Mouse (Mus musculus) megakaryocyte-erythroid progenitor cell, adult 5-6 weeks (primary cell): ENCODE results near the gene Itih1. TPM values are rescaled to one million over a fixed set of nuclear protein-coding genes. Genes with fewer than 3 reads are reported as not detected.

Source experiments
- ATAC-seq: replicated peaks from 2 replicates; pipeline ENCODE4 v1.8.0; 2016; ENCODE audit warnings: mild to moderate bottlenecking, inconsistent platforms; ENCODE audit not compliant: severe bottlenecking, poor library complexity, low FRiP score, low TSS enrichment
- total RNA-seq, 2 experiments: library from RNA; stranded (forward) in 1 of 2; stranded (reverse) in 1 of 2; fragments of 200-1000, 215-1000 nt in 1 of 2; fragments of >200 nt in 1 of 2; fragmentation: Nextera tagmentation in 1 of 2; gene quantifications; 2 replicates each; pipeline ENCODE4 v1.2.3; 2014 to 2017

The Itih1 gene
- total RNA-seq (2014; fragmentation: Nextera tagmentation), result not detected in 2 replicates
- total RNA-seq (2017), result not detected in 2 replicates

- ATAC-seq, result no peak
Observed at GRCm38 (mm10) chr14:30943038-30943437, at the start of gene Itih1. Itih1 (minus strand) TSS chr14:30943289.

GRCm38 (mm10) chr14:30976222-30976621 lies 33.1 kb upstream of the Itih1 start:
- no peak for ATAC-seq

- ATAC-seq, result no peak
Observed at GRCm38 (mm10) chr14:30974204-30974603, 31.1 kb upstream of the Itih1 start.

- no peak for ATAC-seq
Observed at GRCm38 (mm10) chr14:30960366-30960765, 17.3 kb upstream of the Itih1 start.

- peak; percentile 68 for ATAC-seq
Observed at GRCm38 (mm10) chr14:30959031-30959430, 15.9 kb upstream of the Itih1 start.

GRCm38 (mm10) chr14:30958517-30958916 lies 15.4 kb upstream of the Itih1 start:
- ATAC-seq, result 0 out of 2 replicates have a peak, but pooled peaks have one; percentile 37

- peak; percentile 98 for ATAC-seq
Observed at GRCm38 (mm10) chr14:30951154-30951825, 8.2 kb upstream of the Itih1 start, which contains the start of gene Nek4. Nek4 (plus strand) TSS chr14:30951377.

GRCm38 (mm10) chr14:30949986-30950385 lies 6.9 kb upstream of the Itih1 start:
- ATAC-seq, result no peak

- no peak for ATAC-seq
Observed at GRCm38 (mm10) chr14:30944745-30945144, 1.7 kb upstream of the Itih1 start.

- peak; percentile 84 for ATAC-seq
Observed at GRCm38 (mm10) chr14:30943860-30944674, 978 bp upstream of the Itih1 start.

GRCm38 (mm10) chr14:30942254-30942653 lies 835 bp downstream of the Itih1 start:
- no peak for ATAC-seq

GRCm38 (mm10) chr14:30933351-30933750 lies 9.7 kb downstream of the Itih1 start:
- no peak for ATAC-seq

GRCm38 (mm10) chr14:30930386-30930785 lies 12.7 kb downstream of the Itih1 start:
- ATAC-seq, result no peak

- ATAC-seq, result no peak
Observed at GRCm38 (mm10) chr14:30925492-30925891, 17.6 kb downstream of the Itih1 start.

GRCm38 (mm10) chr14:30923375-30924105 lies 19.5 kb downstream of the Itih1 start, which contains the start of gene Itih3:
Itih3 (minus strand) TSS chr14:30923760.
- no peak for ATAC-seq

- ATAC-seq, result no peak
Observed at GRCm38 (mm10) chr14:30922053-30922670, 20.9 kb downstream of the Itih1 start.

GRCm38 (mm10) chr14:30916516-30916915 lies 26.6 kb downstream of the Itih1 start:
- ATAC-seq, result no peak

GRCm38 (mm10) chr14:30913404-30913803 lies 29.7 kb downstream of the Itih1 start:
- ATAC-seq, result no peak

GRCm38 (mm10) chr14:30912641-30913040 lies 30.4 kb downstream of the Itih1 start:
- no peak for ATAC-seq
